Mouse (Mus musculus) testis, adult 2 months (tissue): ENCODE data around the gene Stambp.

ENCODE experiments used
- CTCF ChIP-seq: fragments of 200-500 bp; IDR thresholded peaks from 2 replicates; pipeline ENCODE4 v1.5.1; 2012; ENCODE audit warnings: low read depth, mild to moderate bottlenecking, inconsistent platforms, low read length, moderate library complexity; ENCODE audit not compliant: control insufficient read depth, insufficient read depth, insufficient replicate concordance
- POLR2A ChIP-seq: fragments of 200-500 bp; IDR thresholded peaks from 2 replicates; pipeline ENCODE4 v1.6.1; 2012; ENCODE audit warnings: low read depth, mild to moderate bottlenecking, inconsistent platforms, low read length, moderate library complexity; ENCODE audit not compliant: control insufficient read depth

DNA sequence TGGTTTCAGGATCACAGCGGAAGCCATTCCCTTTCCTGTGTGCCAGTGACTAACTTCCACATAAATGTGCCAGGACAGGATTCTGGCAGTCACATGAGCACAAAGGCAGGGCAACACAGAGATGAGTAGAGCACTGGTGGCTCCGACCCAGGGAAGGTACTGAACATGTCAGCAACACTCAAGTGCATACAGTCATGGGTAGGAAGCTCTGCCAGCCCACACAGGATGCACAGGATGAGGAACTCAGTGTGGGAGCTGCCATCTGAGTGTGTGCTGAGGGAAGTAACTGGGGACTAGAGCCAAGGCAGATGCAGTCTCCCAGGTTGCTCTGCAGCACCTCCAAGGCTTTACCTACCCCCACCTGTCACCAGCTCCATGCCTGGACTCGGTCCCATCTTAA lies 69.9 kb downstream of the Stambp start:
- TF ChIP-seq CTCF: peak; percentile 4; the same call in 1 of the 2 replicates
- no peak for TF ChIP-seq POLR2A
